Mouse (Mus musculus): ENCODE measurements at regions not wholly inside any gene's neighbourhood (a gene's known extent, or its start where the extent isn't known, plus 50 kb on each side); places are given as distances from the start of the nearest gene placed in this dataset.

DNA sequence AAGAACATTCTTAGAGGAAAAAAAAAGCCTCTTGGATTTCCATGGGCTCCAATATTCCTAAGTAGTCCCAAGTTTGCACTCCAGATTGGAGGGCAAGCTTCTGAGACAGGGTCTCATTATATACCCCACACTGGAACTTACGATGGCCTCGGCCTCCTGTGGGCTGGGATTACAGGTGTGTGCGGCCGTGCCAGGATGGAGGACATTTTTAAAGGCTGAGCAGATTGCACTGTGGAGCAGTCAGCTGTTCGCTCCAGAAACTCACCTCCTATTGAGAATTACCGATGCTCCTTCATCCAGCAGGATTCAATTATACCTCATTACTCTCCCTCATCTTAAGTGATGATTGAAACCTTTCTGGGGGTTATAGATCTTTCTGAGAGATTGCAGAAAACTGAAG is 53.3 kb upstream of the Zc3h12a start:
- Histone ChIP-seq H3K4me1 (ENCODE audit: control insufficient read depth, insufficient read depth, low read length) (no peaks in the 10 kb centered on the region), H3K4me3 (ENCODE audit: insufficient read depth, low read length) (no peak overlapping the region), H3K27ac (ENCODE audit: insufficient read depth, low read length) (no peak overlapping the region)
- TF ChIP-seq POLR2A (IDR thresholded peaks at IDR 0.05; ENCODE audit: extremely low read depth, insufficient read depth, low read length) (no peak), CTCF (IDR thresholded peaks at IDR 0.05; ENCODE audit: extremely low read depth, insufficient read depth, low read length) (no peak)

DNA sequence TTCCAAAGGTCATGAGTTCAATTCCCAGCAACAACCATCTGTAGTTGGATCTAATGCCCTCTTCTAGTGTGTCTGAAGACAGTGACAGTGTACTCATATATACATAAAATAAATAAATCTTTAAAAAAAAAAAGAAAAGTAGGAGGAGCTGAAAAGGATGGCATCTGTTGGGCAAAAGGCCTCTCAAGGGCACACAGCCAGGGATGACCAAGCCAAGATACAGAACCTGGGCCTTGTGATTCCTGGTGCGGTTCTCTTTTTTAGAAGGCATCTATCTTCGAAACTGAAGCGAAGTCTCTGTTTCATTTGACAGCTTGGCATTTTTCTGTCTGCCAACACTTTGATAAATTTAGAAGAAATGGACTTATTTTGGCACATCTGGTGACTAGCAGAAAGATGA is 50.9 kb upstream of the Zc3h12a start:
- Histone ChIP-seq H3K4me1 (ENCODE audit: control insufficient read depth, insufficient read depth, low read length) (no peaks in the 10 kb centered on the region), H3K4me3 (ENCODE audit: insufficient read depth, low read length) (no peak overlapping the region), H3K27ac (ENCODE audit: insufficient read depth, low read length) (no peak overlapping the region)
- TF ChIP-seq CTCF (IDR thresholded peaks at IDR 0.05; ENCODE audit: extremely low read depth, insufficient read depth, low read length) (no peak), POLR2A (IDR thresholded peaks at IDR 0.05; ENCODE audit: extremely low read depth, insufficient read depth, low read length) (no peak)

DNA sequence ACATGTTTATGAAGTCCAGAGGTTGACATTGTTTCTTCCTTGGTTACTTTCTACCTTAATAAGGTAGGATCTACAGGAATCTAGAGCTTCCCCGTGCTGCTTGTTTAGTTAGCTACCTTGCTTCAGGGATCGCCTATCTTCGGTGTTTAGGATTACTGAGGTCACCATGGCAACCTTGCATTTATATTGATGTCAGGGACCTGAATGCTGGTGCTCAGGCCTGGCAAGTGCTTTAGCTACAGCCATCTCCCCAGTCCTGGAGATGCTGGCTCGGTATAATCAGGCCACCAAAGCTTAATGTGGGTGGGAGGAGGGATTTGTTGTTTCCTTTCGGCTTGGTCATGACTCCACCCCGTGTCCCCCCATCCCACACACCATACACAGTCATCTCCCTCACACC is 50.0 kb upstream of the Zc3h12a start:
- Histone ChIP-seq H3K4me1 (ENCODE audit: control insufficient read depth, insufficient read depth, low read length) (no peaks in the 10 kb centered on the region), H3K27ac (ENCODE audit: insufficient read depth, low read length) (no peak overlapping the region), H3K4me3 (ENCODE audit: insufficient read depth, low read length) (no peak overlapping the region)
- TF ChIP-seq CTCF (IDR thresholded peaks at IDR 0.05; ENCODE audit: extremely low read depth, insufficient read depth, low read length) (no peak), POLR2A (IDR thresholded peaks at IDR 0.05; ENCODE audit: extremely low read depth, insufficient read depth, low read length) (no peak)

Data from cortical plate, adult 2 months (tissue).